Mouse (Mus musculus): Measurements from ENCODE around the gene Tspan11. TPM values are rescaled to one million over a fixed set of nuclear protein-coding genes. Genes with fewer than 3 reads are reported as not detected.

Gene Tspan11
- total and polyA plus RNA-seq, 2 experiments from 2014 or later: 2.3 to 2.5 TPM

DNA sequence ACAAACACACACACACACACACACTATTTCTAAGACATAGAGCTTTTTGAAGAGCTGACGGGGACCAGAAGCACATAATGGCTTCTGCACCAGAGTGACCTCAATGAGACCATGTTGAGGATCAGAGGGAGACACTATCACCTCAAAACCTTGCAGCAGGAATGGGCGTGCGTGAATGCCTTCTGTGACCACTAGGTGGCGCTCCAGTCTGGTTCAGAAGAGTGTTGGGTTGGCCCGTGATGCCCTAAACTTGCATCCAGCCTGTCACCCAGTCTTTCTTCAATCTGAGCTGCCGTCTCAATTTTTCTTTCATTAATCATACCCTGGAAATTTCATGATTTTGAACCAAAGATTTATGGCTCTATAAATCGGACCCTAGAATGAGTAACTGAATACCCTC lies 82.7 kb downstream of the Tspan11 start:
- Histone ChIP-seq H3K27ac (ENCODE audit: low read depth) (no peak overlapping the region), H3K9me3 (replicated peaks; ENCODE audit: control insufficient read depth, low read length) (no peaks in the 10 kb centered on the region), H3K36me3 (replicated peaks; ENCODE audit: control insufficient read depth, insufficient read depth, low read length) (peaks cover 18% of the 10 kb centered on the region), H3K27me3 (ENCODE audit: control insufficient read depth, insufficient read depth, low read length) (no peaks in the 10 kb centered on the region), H3K4me3 (ENCODE audit: low read depth, low read length) (no peak overlapping the region), H3K4me2 (ENCODE audit: low read depth, low read length) (no peak overlapping the region), H3K9ac (replicated peaks; ENCODE audit: low read depth, low read length) (no peak overlapping the region), H3K4me1 (ENCODE audit: control insufficient read depth, insufficient read depth) (peaks cover 16% of the 10 kb centered on the region; the same call in 1 of the 2 replicates)
- peak; percentile 70 for DNase-seq (ENCODE audit: low spot score)
- ATAC-seq (ENCODE audit: insufficient read depth, low read depth): peak; percentile 43
- TF ChIP-seq EP300 (IDR thresholded peaks at IDR 0.05; ENCODE audit: low read depth) (no peak), CTCF (IDR thresholded peaks at IDR 0.05; ENCODE audit: low read depth) (peak; percentile 98)
- 10% methylated on average over 7 of the region's 7 CpGs for WGBS

DNA sequence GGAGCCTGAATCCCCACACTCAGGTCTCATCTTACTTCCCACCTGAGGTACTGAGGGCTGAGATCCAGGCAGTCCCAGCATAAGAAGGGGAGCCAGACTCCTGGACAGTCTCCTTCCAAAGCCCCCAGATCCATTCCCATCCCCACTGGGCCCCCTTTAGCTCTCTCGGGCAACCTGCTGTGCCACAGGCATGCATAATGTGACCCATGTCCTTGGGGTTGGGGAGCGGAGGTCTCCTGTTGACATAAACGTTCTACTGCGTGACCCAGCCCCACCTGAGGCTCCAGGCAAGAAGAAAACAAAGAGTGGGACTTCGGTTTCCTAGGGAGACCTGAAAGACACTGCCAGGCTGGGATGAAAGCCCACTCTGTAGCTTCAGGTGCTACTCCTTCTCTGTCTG lies 83.5 kb downstream of the Tspan11 start:
- Histone ChIP-seq H3K4me3 (ENCODE audit: low read depth, low read length) (no peak overlapping the region), H3K36me3 (replicated peaks; ENCODE audit: control insufficient read depth, insufficient read depth, low read length) (peaks cover 11% of the 10 kb centered on the region), H3K4me1 (ENCODE audit: control insufficient read depth, insufficient read depth) (peaks cover 21% of the 10 kb centered on the region; the same call in 1 of the 2 replicates), H3K9me3 (replicated peaks; ENCODE audit: control insufficient read depth, low read length) (no peaks in the 10 kb centered on the region), H3K27ac (ENCODE audit: low read depth) (no peak overlapping the region), H3K9ac (replicated peaks; ENCODE audit: low read depth, low read length) (no peak overlapping the region), H3K27me3 (ENCODE audit: control insufficient read depth, insufficient read depth, low read length) (no peaks in the 10 kb centered on the region), H3K4me2 (ENCODE audit: low read depth, low read length) (no peak overlapping the region)
- WGBS: 71% methylated on average over 5 of the region's 5 CpGs
- TF ChIP-seq CTCF (IDR thresholded peaks at IDR 0.05; ENCODE audit: low read depth): no peak
- TF ChIP-seq EP300 (IDR thresholded peaks at IDR 0.05; ENCODE audit: low read depth): no peak
- DNase-seq (ENCODE audit: low spot score): no peak
- no peak for ATAC-seq (ENCODE audit: insufficient read depth, low read depth)

DNA sequence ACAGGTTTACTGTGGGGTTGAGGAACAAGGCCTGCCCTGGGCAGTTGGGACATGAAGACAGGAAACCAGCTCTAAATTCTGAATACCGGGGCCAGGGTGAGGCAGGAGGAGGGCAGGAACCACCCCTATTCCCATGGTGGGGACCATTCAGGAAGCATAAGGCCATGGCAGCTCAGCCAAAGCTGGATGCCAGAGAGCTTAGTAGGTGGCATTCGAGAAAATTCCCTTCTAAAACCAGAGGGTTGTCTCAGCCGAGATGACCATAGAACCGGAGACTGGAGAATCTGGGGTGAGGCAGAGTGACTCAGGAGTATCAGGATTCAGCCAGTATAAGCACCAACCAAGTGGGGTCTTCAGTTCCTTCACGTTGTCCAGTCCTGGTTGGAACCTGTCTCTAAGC lies 84.5 kb downstream of the Tspan11 start:
- WGBS: 72% methylated on average over 5 of the region's 5 CpGs
- no peak for DNase-seq (ENCODE audit: low spot score)
- TF ChIP-seq EP300 (IDR thresholded peaks at IDR 0.05; ENCODE audit: low read depth) (no peak), CTCF (IDR thresholded peaks at IDR 0.05; ENCODE audit: low read depth) (no peak)

DNA sequence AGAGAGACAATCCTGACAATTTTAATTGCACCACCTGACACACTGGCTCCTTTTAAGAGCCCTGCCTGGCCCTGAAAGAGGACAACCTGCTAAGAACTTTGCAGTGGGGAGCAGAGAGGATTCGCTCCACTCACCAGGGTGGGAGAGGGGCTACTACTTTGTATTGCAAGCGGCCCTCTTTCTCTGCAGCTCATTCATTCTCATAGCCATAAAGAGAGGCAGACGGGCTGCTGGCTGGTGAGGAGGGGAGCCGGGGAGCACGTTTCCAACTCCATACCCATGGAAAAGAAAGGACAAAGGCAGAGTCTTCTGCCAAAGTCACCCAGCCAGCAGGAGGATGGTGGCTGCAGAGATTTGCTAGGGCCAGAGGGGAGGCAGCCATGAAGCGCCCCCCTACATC lies 86.2 kb downstream of the Tspan11 start:
- H3K27me3 ChIP-seq (ENCODE audit: control insufficient read depth, insufficient read depth, low read length): no peaks in the 10 kb centered on the region
- no peaks in the 10 kb centered on the region; the same call in 1 of the 2 replicates for H3K36me3 ChIP-seq (replicated peaks; ENCODE audit: control insufficient read depth, insufficient read depth, low read length)
- WGBS: 71% methylated on average over 6 of the region's 6 CpGs
- H3K4me1 ChIP-seq (ENCODE audit: control insufficient read depth, insufficient read depth): peaks cover 21% of the 10 kb centered on the region; the same call in 1 of the 2 replicates
- H3K9ac ChIP-seq (replicated peaks; ENCODE audit: low read depth, low read length): no peak overlapping the region
- TF ChIP-seq EP300 (IDR thresholded peaks at IDR 0.05; ENCODE audit: low read depth): no peak
- no peak for TF ChIP-seq CTCF (IDR thresholded peaks at IDR 0.05; ENCODE audit: low read depth)
- no peak overlapping the region for H3K4me2 ChIP-seq (ENCODE audit: low read depth, low read length)
- ATAC-seq (ENCODE audit: insufficient read depth, low read depth) (no peak), DNase-seq (ENCODE audit: low spot score) (no peak)
- no peaks in the 10 kb centered on the region for H3K9me3 ChIP-seq (replicated peaks; ENCODE audit: control insufficient read depth, low read length)
- H3K27ac ChIP-seq (ENCODE audit: low read depth): peak overlapping the region; percentile 39
- no peak overlapping the region for H3K4me3 ChIP-seq (ENCODE audit: low read depth, low read length)

More for the DNA sequence above, 84.5 kb downstream of the Tspan11 start:
- H3K27ac ChIP-seq (ENCODE audit: low read depth): no peak overlapping the region
- H3K36me3 ChIP-seq (replicated peaks; ENCODE audit: control insufficient read depth, insufficient read depth, low read length): no peaks in the 10 kb centered on the region
- ATAC-seq (ENCODE audit: insufficient read depth, low read depth): no peak
- no peaks in the 10 kb centered on the region for H3K27me3 ChIP-seq (ENCODE audit: control insufficient read depth, insufficient read depth, low read length)
- H3K9me3 ChIP-seq (replicated peaks; ENCODE audit: control insufficient read depth, low read length): no peaks in the 10 kb centered on the region
- H3K4me1 ChIP-seq (ENCODE audit: control insufficient read depth, insufficient read depth): peaks cover 21% of the 10 kb centered on the region; the same call in 1 of the 2 replicates
- no peak overlapping the region for H3K4me2 ChIP-seq (ENCODE audit: low read depth, low read length)
- no peak overlapping the region for H3K9ac ChIP-seq (replicated peaks; ENCODE audit: low read depth, low read length)
- no peak overlapping the region for H3K4me3 ChIP-seq (ENCODE audit: low read depth, low read length)

DNA sequence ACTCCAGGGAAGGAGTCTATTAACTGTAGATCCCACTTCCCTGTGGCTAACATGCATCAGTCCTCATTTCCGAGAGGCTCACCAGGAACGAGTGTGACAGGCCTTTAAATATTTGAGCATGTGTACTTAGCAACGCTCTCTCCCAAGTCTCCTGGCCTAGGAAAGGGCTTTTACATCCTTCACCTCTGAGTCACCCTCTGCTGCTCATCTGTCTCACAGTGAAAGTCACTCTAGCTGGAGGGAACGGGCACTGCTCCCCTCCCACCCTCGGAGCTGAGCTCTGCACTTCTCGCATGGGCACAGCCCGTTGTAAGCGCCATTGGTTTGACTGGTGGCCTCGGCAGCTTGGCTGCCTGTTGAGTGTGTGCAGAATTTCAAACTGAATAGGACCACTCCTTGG lies 86.6 kb downstream of the Tspan11 start:
- no peaks in the 10 kb centered on the region for H3K27me3 ChIP-seq (ENCODE audit: control insufficient read depth, insufficient read depth, low read length)
- TF ChIP-seq EP300 (IDR thresholded peaks at IDR 0.05; ENCODE audit: low read depth): no peak
- no peak for TF ChIP-seq CTCF (IDR thresholded peaks at IDR 0.05; ENCODE audit: low read depth)
- no peak overlapping the region for H3K9ac ChIP-seq (replicated peaks; ENCODE audit: low read depth, low read length)
- H3K36me3 ChIP-seq (replicated peaks; ENCODE audit: control insufficient read depth, insufficient read depth, low read length): no peaks in the 10 kb centered on the region; the same call in 1 of the 2 replicates
- peaks cover 21% of the 10 kb centered on the region; the same call in 1 of the 2 replicates for H3K4me1 ChIP-seq (ENCODE audit: control insufficient read depth, insufficient read depth)
- DNase-seq (ENCODE audit: low spot score): no peak
- ATAC-seq (ENCODE audit: insufficient read depth, low read depth): peak; percentile 27; the same call in 1 of the 2 replicates
- 40% methylated on average over 9 of the region's 9 CpGs for WGBS
- no peaks in the 10 kb centered on the region for H3K9me3 ChIP-seq (replicated peaks; ENCODE audit: control insufficient read depth, low read length)
- H3K4me2 ChIP-seq (ENCODE audit: low read depth, low read length): no peak overlapping the region
- peak overlapping the region; percentile 39 for H3K27ac ChIP-seq (ENCODE audit: low read depth)
- H3K4me3 ChIP-seq (ENCODE audit: low read depth, low read length): no peak overlapping the region

DNA sequence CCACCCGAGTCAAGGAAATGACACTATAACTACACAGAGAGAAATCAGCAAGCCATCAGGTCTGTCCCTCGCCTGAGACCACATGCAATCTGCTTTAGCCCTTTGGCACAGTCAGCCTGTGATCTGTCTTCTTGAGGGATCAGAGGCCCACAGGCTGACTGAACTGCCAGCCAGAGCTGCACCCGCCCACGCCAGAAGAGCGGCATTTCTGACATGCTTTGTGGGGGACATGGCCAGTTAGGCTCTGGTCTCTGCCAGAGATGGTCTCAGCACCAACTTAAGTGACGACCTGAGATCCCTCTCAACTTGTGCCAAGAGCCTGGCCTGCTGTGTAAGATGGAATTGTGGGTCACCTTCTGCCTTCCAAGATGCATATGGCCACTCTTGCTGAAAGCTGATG lies 89.3 kb downstream of the Tspan11 start:
- WGBS: 35% methylated on average over 6 of the region's 6 CpGs
- Histone ChIP-seq H3K4me2 (ENCODE audit: low read depth, low read length) (no peak overlapping the region), H3K4me3 (ENCODE audit: low read depth, low read length) (no peak overlapping the region), H3K27me3 (ENCODE audit: control insufficient read depth, insufficient read depth, low read length) (no peaks in the 10 kb centered on the region), H3K4me1 (ENCODE audit: control insufficient read depth, insufficient read depth) (peaks cover 38% of the 10 kb centered on the region), H3K27ac (ENCODE audit: low read depth) (peak overlapping the region; percentile 46; the same call in 1 of the 2 replicates), H3K9me3 (replicated peaks; ENCODE audit: control insufficient read depth, low read length) (no peaks in the 10 kb centered on the region), H3K36me3 (replicated peaks; ENCODE audit: control insufficient read depth, insufficient read depth, low read length) (no peaks in the 10 kb centered on the region; the same call in 1 of the 2 replicates), H3K9ac (replicated peaks; ENCODE audit: low read depth, low read length) (no peak overlapping the region)
- TF ChIP-seq CTCF (IDR thresholded peaks at IDR 0.05; ENCODE audit: low read depth) (no peak), EP300 (IDR thresholded peaks at IDR 0.05; ENCODE audit: low read depth) (no peak)
- 0 out of 2 replicates have a peak, but pooled peaks have one; percentile 31 for ATAC-seq (ENCODE audit: insufficient read depth, low read depth)
- DNase-seq (ENCODE audit: low spot score): no peak
